Mouse (Mus musculus) urinary bladder, postnatal 14 days (tissue): ENCODE data around the gene Per1.
A peak's percentile ranks its signal among the peaks of the same experiment; 100 is the strongest.

ENCODE experiments used
- DNase-seq: peaks from one replicate; pipeline ENCODE4 v3.0.0; 2021; ENCODE audit warnings: low spot score

The Per1 gene

GRCm38 (mm10) chr11:69099177-69099914, 4.3 kb downstream of the Per1 start:
- peak; percentile 92 for DNase-seq

GRCm38 (mm10) chr11:69099915-69100345, 4.9 kb downstream of the Per1 start:
- DNase-seq = peak; percentile 94

GRCm38 (mm10) chr11:69100639-69101360, 5.8 kb downstream of the Per1 start:
- no peak for DNase-seq

GRCm38 (mm10) chr11:69101604-69102402, 6.8 kb downstream of the Per1 start:
- DNase-seq = no peak

GRCm38 (mm10) chr11:69102403-69102725, 7.3 kb downstream of the Per1 start:
- no peak for DNase-seq

- no peak for DNase-seq
These were observed 8.1 kb downstream of the Per1 start for GRCm38 (mm10) chr11:69103121-69103520.

GRCm38 (mm10) chr11:69103531-69104435, 8.8 kb downstream of the Per1 start:
- no peak for DNase-seq

- no peak for DNase-seq
These were observed 9.5 kb downstream of the Per1 start for GRCm38 (mm10) chr11:69104487-69104886.

- DNase-seq = no peak
These were observed 10.2 kb downstream of the Per1 start for GRCm38 (mm10) chr11:69105227-69105626.

GRCm38 (mm10) chr11:69105796-69106195, 10.8 kb downstream of the Per1 start:
- no peak for DNase-seq

- no peak for DNase-seq
These were observed 11.3 kb downstream of the Per1 start for GRCm38 (mm10) chr11:69106299-69106698.

GRCm38 (mm10) chr11:69106842-69107241, 11.8 kb downstream of the Per1 start:
- DNase-seq = no peak

- DNase-seq = no peak
These were observed 12.7 kb downstream of the Per1 start for GRCm38 (mm10) chr11:69107676-69108075.

- no peak for DNase-seq
These were observed 13.2 kb downstream of the Per1 start for GRCm38 (mm10) chr11:69108223-69108622.

GRCm38 (mm10) chr11:69109032-69109900, 14.2 kb downstream of the Per1 start:
- DNase-seq = no peak

- DNase-seq = peak; percentile 94
These were observed 15.5 kb downstream of the Per1 start for GRCm38 (mm10) chr11:69110319-69111046.

GRCm38 (mm10) chr11:69111051-69111810, 16.2 kb downstream of the Per1 start:
- DNase-seq = no peak

GRCm38 (mm10) chr11:69111865-69112264, 16.8 kb downstream of the Per1 start:
- DNase-seq = no peak

GRCm38 (mm10) chr11:69114018-69114417, 19.0 kb downstream of the Per1 start:
- no peak for DNase-seq
